Mouse (Mus musculus) heart, adult 2 months (tissue): ENCODE data around the gene Tgm7. TPM values are rescaled to one million over a fixed set of nuclear protein-coding genes. Genes with fewer than 3 reads are reported as not detected.

Experiments
- DNase-seq, 2 experiments: peaks; one replicate each; pipeline ENCODE4 v3.0.0; 2021
- H3K27ac ChIP-seq: fragments of 200-600 bp; 2 replicates; pipeline ENCODE4 v1.8.1; 2022
- H3K27me3 ChIP-seq: fragments of 200-500 bp; 2 replicates; pipeline ENCODE4 v1.6.1; 2012; ENCODE audit warnings: mild to moderate bottlenecking, low read length, inconsistent platforms, mixed read lengths; ENCODE audit not compliant: control insufficient read depth, insufficient read depth
- H3K36me3 ChIP-seq: fragments of 200-500 bp; 2 replicates; pipeline ENCODE4 v1.6.1; 2012; ENCODE audit warnings: low read length, inconsistent platforms; ENCODE audit not compliant: control insufficient read depth, insufficient read depth
- H3K4me1 ChIP-seq: fragments of 200-500 bp; 2 replicates; pipeline ENCODE4 v1.6.1; 2011; ENCODE audit warnings: low read length; ENCODE audit not compliant: control insufficient read depth, insufficient read depth
- H3K4me3 ChIP-seq: fragments of 200-600 bp; 2 replicates; pipeline ENCODE4 v1.8.1; 2022
- H3K79me2 ChIP-seq: fragments of 200-500 bp; replicated peaks from 2 replicates; pipeline ENCODE4 v1.6.1; 2012; ENCODE audit warnings: mild to moderate bottlenecking, inconsistent platforms, low read length, moderate library complexity, mixed read lengths; ENCODE audit not compliant: control insufficient read depth, insufficient read depth
- H3K9ac ChIP-seq: fragments of 200-500 bp; 2 replicates; pipeline ENCODE4 v1.6.1; 2012; ENCODE audit warnings: low read depth, mild to moderate bottlenecking, control low read depth, inconsistent platforms, low read length, mixed read lengths
- CTCF ChIP-seq: fragments of 200-600 bp; IDR thresholded peaks from 2 replicates; pipeline ENCODE4 v1.8.1; 2022; ENCODE audit warnings: antibody characterized with exemption, mild to moderate bottlenecking, moderate library complexity
- EP300 ChIP-seq: fragments of 200-500 bp; IDR thresholded peaks from 2 replicates; pipeline ENCODE4 v1.6.1; 2011; ENCODE audit warnings: low read depth, low read length, control low read depth; ENCODE audit not compliant: insufficient read depth
- POLR2A ChIP-seq: fragments of 200-500 bp; IDR thresholded peaks from 2 replicates; pipeline ENCODE4 v1.6.1; 2011; ENCODE audit warnings: mild to moderate bottlenecking, low read depth, low read length, control low read depth; ENCODE audit not compliant: insufficient read depth
- WGBS: fragments of 180-500 bp; shearing (Covaris S2); methylation state at CpG from one replicate; pipeline ENCODE4 v1.1.7; 2018; 5-methylcytosine and 5-hydroxymethylcytosine counted together
- intact Hi-C: fragments of 180-260 bp; cut with DNase I; formaldehyde crosslinking; loops from one replicate; pipeline ENCODE4 v1.15.1; 2025
- long read RNA-seq: library from polyadenylated mRNA; stranded (forward); transcript quantifications from one replicate; pipeline ENCODE4 v2.0.0, GENCODE M21; 2021
- polyA plus RNA-seq: library from polyadenylated mRNA; depleted of rRNA; stranded (reverse); fragments of >200 nt; gene quantifications from 2 replicates; pipeline ENCODE4 v1.2.3, GENCODE M21; 2012; rRNA removed
- total RNA-seq, 2 experiments: library from RNA; stranded (reverse); gene quantifications; 2 replicates each; pipeline ENCODE4 v1.2.3; 2021

Tgm7 gene
- total RNA-seq (not detected), polyA plus RNA-seq (0.04 TPM in 1 of 2 replicates, not detected in the other)
- long read RNA-seq: 0 reads

DNA sequence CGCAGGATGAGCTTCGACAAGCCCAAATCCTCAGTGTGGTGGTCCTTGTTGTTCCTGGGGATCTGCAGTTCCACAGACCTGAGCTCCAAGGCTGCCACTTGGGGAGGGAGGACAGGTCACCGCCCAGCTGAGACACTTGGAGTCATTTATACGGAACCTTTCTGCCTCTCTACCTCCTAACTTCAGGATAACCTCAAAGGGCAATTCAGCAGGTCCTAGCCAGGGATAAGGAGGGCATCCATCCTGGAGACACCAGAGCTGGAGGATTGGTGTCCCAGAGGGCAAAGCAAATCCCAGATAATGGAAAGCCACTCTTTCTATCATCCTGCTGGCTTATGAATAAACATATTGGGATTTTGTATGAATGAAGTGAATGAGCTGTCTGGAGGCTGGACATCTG, at the start of gene Tgm7:
TSS of gene Tgm7 (minus strand) at position 101 of the 400 bp plus-strand sequence.
- WGBS: 87% methylated on average over 4 of the region's 4 CpGs
- Histone ChIP-seq H3K27ac (no peak within 1 kb of the TSS), H3K4me1 (no peaks in the 10 kb centered on the region; the same call in 1 of the 2 replicates), H3K9ac (no peak within 1 kb of the TSS), H3K79me2 (no peaks in the 10 kb centered on the region), H3K27me3 (no peaks in the 10 kb centered on the region), H3K36me3 (no peaks in the 10 kb centered on the region), H3K4me3 (no peak within 1 kb of the TSS)
- intact Hi-C loops: loop anchor here (10.0 kb wide), 1 partner anchor 635 kb away; no protein-coding TSS in a partner anchor
- DNase-seq: no peak
- TF ChIP-seq POLR2A (no peak), EP300 (no peak), CTCF (no peak)

DNA sequence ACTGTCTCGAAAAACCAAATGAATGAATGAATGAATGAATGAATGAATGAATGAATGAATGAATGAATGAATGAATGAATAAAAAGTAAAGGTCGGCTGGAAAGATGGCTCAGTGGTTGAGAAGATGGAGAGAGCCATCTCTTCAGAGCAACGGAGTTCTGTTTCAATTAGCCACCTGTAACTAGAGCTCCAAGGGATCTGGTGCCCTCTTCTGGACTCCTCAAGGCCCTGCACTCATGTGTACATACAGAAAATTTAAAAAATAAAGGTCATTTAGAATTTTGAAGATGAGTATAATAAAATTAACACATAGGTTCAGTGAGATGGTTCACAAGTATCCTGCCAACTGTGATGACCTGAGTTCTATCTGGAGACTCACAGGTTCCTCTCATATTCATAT, 43.5 kb upstream of the Tgm7 start:
- Histone ChIP-seq H3K4me1 (no peaks in the 10 kb centered on the region), H3K4me3 (no peak overlapping the region), H3K79me2 (no peaks in the 10 kb centered on the region), H3K27ac (no peak overlapping the region), H3K36me3 (peaks cover 2% of the 10 kb centered on the region), H3K9ac (no peak overlapping the region), H3K27me3 (no peaks in the 10 kb centered on the region)
- intact Hi-C loops: no loop called here
- DNase-seq: no peak
- WGBS: 87% methylated on average over 3 of the region's 3 CpGs
- TF ChIP-seq EP300 (no peak), CTCF (peak; percentile 48)

DNA sequence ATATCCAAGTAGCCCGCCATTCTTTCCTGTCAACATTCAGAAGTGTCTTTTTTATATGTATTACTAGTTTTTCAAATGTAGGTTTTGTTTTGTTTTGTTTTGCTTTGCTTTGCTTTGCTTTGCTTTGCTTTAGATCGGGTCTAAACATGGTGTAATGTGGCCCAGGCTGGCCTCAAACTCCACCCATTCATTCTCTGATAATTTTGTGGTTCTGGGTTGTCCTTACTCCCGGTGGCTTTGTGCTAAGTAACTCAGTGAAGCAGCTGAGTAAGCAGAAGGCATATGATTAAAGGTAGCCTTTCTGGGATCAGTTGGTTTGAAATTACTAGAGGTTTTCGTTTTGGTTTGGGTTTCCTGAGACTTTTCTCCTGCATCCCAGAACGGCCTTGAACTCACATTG, 40.1 kb upstream of the Tgm7 start:
- no peak for TF ChIP-seq CTCF
- TF ChIP-seq EP300: no peak
- TF ChIP-seq POLR2A: no peak
- intact Hi-C loops: no loop called here
- no peaks in the 10 kb centered on the region for H3K27me3 ChIP-seq
- no peak for DNase-seq
- no peaks in the 10 kb centered on the region for H3K79me2 ChIP-seq
- H3K4me3 ChIP-seq: no peak overlapping the region
- H3K9ac ChIP-seq: no peak overlapping the region
- 84% methylated on average over 5 of the region's 5 CpGs for WGBS
- no peaks in the 10 kb centered on the region for H3K4me1 ChIP-seq
- no peak overlapping the region for H3K27ac ChIP-seq
- H3K36me3 ChIP-seq: peaks cover 2% of the 10 kb centered on the region

DNA sequence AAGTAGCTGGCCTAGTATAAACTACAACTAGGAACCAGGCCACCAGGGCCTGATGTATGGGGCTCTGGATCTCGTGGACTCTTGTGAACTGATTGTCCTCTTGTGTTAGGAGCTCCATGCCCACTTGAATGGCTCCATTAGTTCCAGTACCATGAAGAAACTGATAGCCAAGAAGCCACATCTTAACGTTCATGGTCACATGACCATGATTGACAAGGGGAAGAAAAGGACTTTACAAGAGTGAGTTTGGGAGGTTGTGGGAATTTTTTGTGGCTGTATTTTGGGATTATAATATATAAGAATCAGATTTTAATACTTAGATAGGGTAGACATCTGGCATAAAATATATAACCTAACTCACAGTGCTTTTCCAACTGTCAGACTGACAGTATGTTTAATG, 32.8 kb upstream of the Tgm7 start:
- Histone ChIP-seq H3K27me3 (no peaks in the 10 kb centered on the region), H3K9ac (no peak overlapping the region), H3K27ac (no peak overlapping the region), H3K4me3 (no peak overlapping the region), H3K36me3 (peaks cover 16% of the 10 kb centered on the region), H3K79me2 (no peaks in the 10 kb centered on the region), H3K4me1 (peaks cover 8% of the 10 kb centered on the region)
- DNase-seq: no peak
- 66% methylated on average over 2 of the region's 2 CpGs for WGBS
- TF ChIP-seq EP300 (no peak), POLR2A (no peak), CTCF (no peak)
- intact Hi-C loops: no loop called here

DNA sequence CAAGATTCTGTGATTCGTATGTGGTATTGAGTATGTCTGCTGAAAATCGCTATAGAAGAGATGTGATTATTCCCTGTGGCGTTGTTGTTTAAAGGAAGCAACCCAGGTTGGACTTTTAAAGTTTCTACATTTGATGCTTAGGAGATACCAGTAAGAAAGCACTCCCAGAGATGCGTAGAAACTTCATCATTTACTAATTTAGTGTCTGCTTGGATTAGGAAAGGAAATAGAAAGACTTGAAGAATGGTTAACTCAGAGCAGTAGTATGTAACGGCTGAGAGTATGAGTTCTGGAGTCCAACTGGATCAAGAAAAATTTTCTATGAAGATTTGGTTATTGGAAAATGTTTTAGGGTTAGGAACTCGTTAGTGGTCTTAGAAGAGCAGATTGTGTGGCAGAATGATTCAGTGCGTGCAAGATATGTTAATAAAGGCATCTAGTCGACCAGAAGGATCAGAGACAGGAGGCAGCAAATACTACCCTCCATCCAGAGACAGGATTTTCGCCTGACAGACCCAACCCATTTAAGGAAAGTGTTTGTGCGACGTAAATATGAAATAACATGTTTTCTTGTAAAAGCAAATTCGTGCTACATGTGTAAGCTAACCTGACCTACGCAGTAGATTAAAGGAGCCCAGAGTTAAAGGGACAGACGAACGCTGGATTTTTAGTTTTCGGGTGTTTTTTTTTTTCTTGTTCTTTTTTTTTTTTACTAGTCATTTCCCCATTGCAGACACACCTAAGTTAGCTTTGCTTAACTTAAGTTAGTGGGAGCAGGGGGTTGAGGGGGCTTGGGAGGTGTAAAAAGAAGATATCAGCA, 31.8 kb upstream of the Tgm7 start:
- Histone ChIP-seq H3K27me3 (no peaks in the 10 kb centered on the region), H3K27ac (peak overlapping the region; percentile 99), H3K9ac (peak overlapping the region; percentile 82; the same call in 1 of the 2 replicates), H3K79me2 (no peaks in the 10 kb centered on the region), H3K4me1 (peaks cover 9% of the 10 kb centered on the region), H3K4me3 (peak overlapping the region; percentile 88), H3K36me3 (peaks cover 17% of the 10 kb centered on the region)
- DNase-seq: no peak
- 65% methylated on average over 16 of the region's 16 CpGs for WGBS
- intact Hi-C loops: no loop called here
- TF ChIP-seq POLR2A (no peak), CTCF (no peak), EP300 (no peak)

DNA sequence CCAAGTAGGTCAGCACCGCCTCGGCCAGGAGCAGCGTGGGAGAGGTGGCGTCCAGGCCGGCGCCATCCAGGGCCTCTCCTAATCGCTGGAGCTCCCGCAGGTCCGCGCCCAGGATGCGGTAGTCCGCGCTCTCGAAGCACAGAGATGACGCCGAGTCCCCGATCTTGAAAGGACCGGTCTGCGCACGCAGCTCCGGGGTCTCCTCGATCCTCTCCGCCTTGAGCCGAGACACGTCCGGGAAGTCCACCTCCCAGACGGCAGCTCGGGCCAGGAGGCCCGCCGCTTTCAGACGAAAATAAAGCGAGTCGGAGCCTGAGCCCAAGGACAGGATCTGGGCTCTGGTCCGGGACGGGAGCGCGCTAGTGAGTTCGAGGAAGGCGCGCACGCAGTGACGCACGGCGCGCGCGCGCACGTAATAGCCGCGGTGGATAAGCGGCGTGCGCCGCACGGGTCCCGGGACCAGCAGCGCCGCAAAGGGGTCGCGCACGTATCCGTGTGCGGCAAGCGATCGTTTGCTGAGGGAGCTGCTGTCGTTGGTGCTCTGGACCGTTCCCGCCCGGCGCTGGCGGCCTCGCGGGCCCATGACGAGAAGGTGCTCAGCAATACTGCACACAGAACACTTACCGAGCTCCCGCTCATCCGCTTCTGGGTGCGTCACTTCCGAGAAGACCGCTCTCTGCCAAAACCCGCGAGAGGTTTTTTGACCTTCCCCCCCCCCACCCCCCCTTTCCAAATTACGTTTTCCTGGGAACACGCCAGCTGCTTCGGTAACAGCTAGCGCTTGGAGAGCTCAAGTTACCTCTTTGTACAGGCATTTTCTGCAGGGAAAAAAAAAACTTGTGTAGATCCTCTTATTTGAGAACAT, 30.7 kb upstream of the Tgm7 start, which contains the start of the genes Adal and Lcmt2:
TSS of gene Adal (plus strand) at position 411 of the 865 bp plus-strand sequence.
TSS of gene Lcmt2 (minus strand) at position 636 of the 865 bp plus-strand sequence.
- Histone ChIP-seq H3K27me3 (no peaks in the 10 kb centered on the region), H3K79me2 (no peaks in the 10 kb centered on the region), H3K9ac (peak within 1 kb of the TSS; percentile 93), H3K4me1 (peaks cover 9% of the 10 kb centered on the region), H3K36me3 (peaks cover 17% of the 10 kb centered on the region), H3K4me3 (peak within 1 kb of the TSS; percentile 88), H3K27ac (peak within 1 kb of the TSS; percentile 99)
- peak; percentile 92 for TF ChIP-seq POLR2A
- TF ChIP-seq EP300: peak; percentile 52; the same call in 1 of the 2 replicates
- no peak for TF ChIP-seq CTCF
- peak; percentile 95 to 96 for DNase-seq
- under 1% methylated on average over 87 of the region's 87 CpGs for WGBS
- intact Hi-C loops: loop anchor here (1.0 kb wide), 1 partner anchor 30 kb away; the partner anchor contains the start of gene Tubgcp4
